Mouse (Mus musculus) embryonic fibroblast, embryonic 13.5 days (primary cell): ENCODE data around the gene Letm1.

Source experiments
- CTCF ChIP-seq: IDR thresholded peaks from 2 replicates; pipeline ENCODE4 v1.5.1; 2011; ENCODE audit warnings: mild to moderate bottlenecking, control low read depth, low read length, moderate library complexity, borderline replicate concordance; ENCODE audit not compliant: insufficient read depth
- POLR2A ChIP-seq: IDR thresholded peaks from 2 replicates; pipeline ENCODE4 v1.6.1; 2011; ENCODE audit warnings: low read depth, mild to moderate bottlenecking, control low read depth, low read length, moderate library complexity

- TF ChIP-seq POLR2A (no peak), CTCF (no peak)
Measured at GRCm38 (mm10) chr5:33811519-33811918, 28.9 kb upstream of the Letm1 start.
